Mouse (Mus musculus): ENCODE data around the gene Nol3. TPM values are rescaled to one million over a fixed set of nuclear protein-coding genes. Genes with fewer than 3 reads are reported as not detected.

The Nol3 gene
- polyA plus RNA-seq, 1 experiment from 2014 or later: 1.2 TPM

GRCm38 (mm10) chr8:105260371-105261099, 15.4 kb upstream of the Nol3 start:
- H3K4me1 ChIP-seq (replicated peaks; ENCODE audit: control insufficient read depth, insufficient read depth): peaks cover 10% of the 10 kb centered on the region; the same call in 1 of the 2 replicates
- no peaks in the 10 kb centered on the region for H3K36me3 ChIP-seq (ENCODE audit: control insufficient read depth, insufficient read depth, low read length)
- H3K4me3 ChIP-seq (ENCODE audit: low read depth, low read length): no peak overlapping the region
- no peak for DNase-seq (ENCODE audit: low spot score)
- no peak overlapping the region for H3K9ac ChIP-seq (ENCODE audit: low read length)
- WGBS: 77% methylated on average over 7 of the region's 7 CpGs
- H3K9me3 ChIP-seq (ENCODE audit: control insufficient read depth, low read length): no peaks in the 10 kb centered on the region
- ATAC-seq (ENCODE audit: low FRiP score, low TSS enrichment): no peak
- H3K27ac ChIP-seq (replicated peaks): no peak overlapping the region
- no peak overlapping the region for H3K4me2 ChIP-seq (replicated peaks; ENCODE audit: low read depth)
- TF ChIP-seq EP300 (optimal IDR thresholded peaks at IDR 0.05) (no peak), CTCF (IDR thresholded peaks at IDR 0.05; ENCODE audit: low read depth) (no peak)
- no peaks in the 10 kb centered on the region; the same call in 1 of the 2 replicates for H3K27me3 ChIP-seq (ENCODE audit: control insufficient read depth, insufficient read depth, low read length)

GRCm38 (mm10) chr8:105261326-105261980, 14.5 kb upstream of the Nol3 start:
- no peak overlapping the region for H3K4me3 ChIP-seq (ENCODE audit: low read depth, low read length)
- H3K9ac ChIP-seq (ENCODE audit: low read length): no peak overlapping the region
- no peak overlapping the region for H3K27ac ChIP-seq (replicated peaks)
- no peak for TF ChIP-seq CTCF (IDR thresholded peaks at IDR 0.05; ENCODE audit: low read depth)
- TF ChIP-seq EP300 (optimal IDR thresholded peaks at IDR 0.05): no peak
- DNase-seq (ENCODE audit: low spot score): no peak
- H3K9me3 ChIP-seq (ENCODE audit: control insufficient read depth, low read length): no peaks in the 10 kb centered on the region
- WGBS: 82% methylated on average over 12 of the region's 12 CpGs
- H3K27me3 ChIP-seq (ENCODE audit: control insufficient read depth, insufficient read depth, low read length): no peaks in the 10 kb centered on the region; the same call in 1 of the 2 replicates
- H3K36me3 ChIP-seq (ENCODE audit: control insufficient read depth, insufficient read depth, low read length): no peaks in the 10 kb centered on the region
- H3K4me2 ChIP-seq (replicated peaks; ENCODE audit: low read depth): no peak overlapping the region
- peaks cover 10% of the 10 kb centered on the region; the same call in 1 of the 2 replicates for H3K4me1 ChIP-seq (replicated peaks; ENCODE audit: control insufficient read depth, insufficient read depth)
- no peak for ATAC-seq (ENCODE audit: low FRiP score, low TSS enrichment)

GRCm38 (mm10) chr8:105263244-105263912, 12.6 kb upstream of the Nol3 start:
- ATAC-seq (ENCODE audit: low FRiP score, low TSS enrichment) (no peak), DNase-seq (ENCODE audit: low spot score) (no peak)
- no peak overlapping the region for H3K27ac ChIP-seq (replicated peaks)
- peak overlapping the region; percentile 65; the same call in 1 of the 2 replicates for H3K4me3 ChIP-seq (ENCODE audit: low read depth, low read length)
- H3K27me3 ChIP-seq (ENCODE audit: control insufficient read depth, insufficient read depth, low read length): no peaks in the 10 kb centered on the region; the same call in 1 of the 2 replicates
- H3K4me1 ChIP-seq (replicated peaks; ENCODE audit: control insufficient read depth, insufficient read depth): peaks cover 10% of the 10 kb centered on the region; the same call in 1 of the 2 replicates
- no peaks in the 10 kb centered on the region for H3K9me3 ChIP-seq (ENCODE audit: control insufficient read depth, low read length)
- peak; percentile 34; the same call in 1 of the 2 replicates for TF ChIP-seq CTCF (IDR thresholded peaks at IDR 0.05; ENCODE audit: low read depth)
- TF ChIP-seq EP300 (optimal IDR thresholded peaks at IDR 0.05): no peak
- H3K4me2 ChIP-seq (replicated peaks; ENCODE audit: low read depth): peak overlapping the region; percentile 91; the same call in 1 of the 2 replicates
- no peak overlapping the region for H3K9ac ChIP-seq (ENCODE audit: low read length)
- WGBS: 46% methylated on average over 16 of the region's 16 CpGs
- no peaks in the 10 kb centered on the region; the same call in 1 of the 2 replicates for H3K36me3 ChIP-seq (ENCODE audit: control insufficient read depth, insufficient read depth, low read length)

GRCm38 (mm10) chr8:105264024-105264982, 11.6 kb upstream of the Nol3 start, which contains the start of the genes Tradd and Fbxl8:
TSS of gene Tradd (minus strand) at chr8:105264609.
TSS of gene Fbxl8 (plus strand) at chr8:105264648.
- peak within 1 kb of the TSS; percentile 65 for H3K4me3 ChIP-seq (ENCODE audit: low read depth, low read length)
- H3K27ac ChIP-seq (replicated peaks): no peak within 1 kb of the TSS
- no peaks in the 10 kb centered on the region for H3K9me3 ChIP-seq (ENCODE audit: control insufficient read depth, low read length)
- WGBS: under 1% methylated on average over 54 of the region's 54 CpGs
- H3K4me1 ChIP-seq (replicated peaks; ENCODE audit: control insufficient read depth, insufficient read depth): 0 out of 2 replicates have a peak, but pooled peaks cover 11% of the 10 kb centered on the region
- H3K4me2 ChIP-seq (replicated peaks; ENCODE audit: low read depth): peak within 1 kb of the TSS; percentile 91
- peaks cover 2% of the 10 kb centered on the region; the same call in 1 of the 2 replicates for H3K27me3 ChIP-seq (ENCODE audit: control insufficient read depth, insufficient read depth, low read length)
- peak; percentile 76 for ATAC-seq (ENCODE audit: low FRiP score, low TSS enrichment)
- H3K36me3 ChIP-seq (ENCODE audit: control insufficient read depth, insufficient read depth, low read length): no peaks in the 10 kb centered on the region; the same call in 1 of the 2 replicates
- TF ChIP-seq EP300 (optimal IDR thresholded peaks at IDR 0.05) (no peak), CTCF (IDR thresholded peaks at IDR 0.05; ENCODE audit: low read depth) (0 out of 2 replicates have a peak, but pooled peaks have one; percentile 10)
- H3K9ac ChIP-seq (ENCODE audit: low read length): peak within 1 kb of the TSS; percentile 69
- DNase-seq (ENCODE audit: low spot score): peak; percentile 83

GRCm38 (mm10) chr8:105265128-105265527, 10.8 kb upstream of the Nol3 start:
- peak; percentile 48; the same call in 1 of the 2 replicates for ATAC-seq (ENCODE audit: low FRiP score, low TSS enrichment)

More at GRCm38 (mm10) chr8:105265128-105265527, 10.8 kb upstream of the Nol3 start:
- Histone ChIP-seq H3K9me3 (ENCODE audit: control insufficient read depth, low read length) (no peaks in the 10 kb centered on the region), H3K27me3 (ENCODE audit: control insufficient read depth, insufficient read depth, low read length) (peaks cover 2% of the 10 kb centered on the region; the same call in 1 of the 2 replicates), H3K4me2 (replicated peaks; ENCODE audit: low read depth) (peak overlapping the region; percentile 91), H3K27ac (replicated peaks) (no peak overlapping the region), H3K36me3 (ENCODE audit: control insufficient read depth, insufficient read depth, low read length) (no peaks in the 10 kb centered on the region; the same call in 1 of the 2 replicates), H3K4me1 (replicated peaks; ENCODE audit: control insufficient read depth, insufficient read depth) (0 out of 2 replicates have a peak, but pooled peaks cover 9% of the 10 kb centered on the region), H3K4me3 (ENCODE audit: low read depth, low read length) (peak overlapping the region; percentile 65), H3K9ac (ENCODE audit: low read length) (peak overlapping the region; percentile 69)
- TF ChIP-seq CTCF (IDR thresholded peaks at IDR 0.05; ENCODE audit: low read depth) (no peak), EP300 (optimal IDR thresholded peaks at IDR 0.05) (no peak)
- peak; percentile 42 for DNase-seq (ENCODE audit: low spot score)
- 12% methylated on average over 10 of the region's 10 CpGs for WGBS

All from stomach, postnatal 0 days (tissue).